Mouse (Mus musculus): ENCODE results near the gene Pde4a.
"Not testable (repeated sequence)": the region's sequence is repeated elsewhere in the genome, so short reads cannot be mapped to it uniquely, and the experiment has no call there.

Pde4a gene

DNA sequence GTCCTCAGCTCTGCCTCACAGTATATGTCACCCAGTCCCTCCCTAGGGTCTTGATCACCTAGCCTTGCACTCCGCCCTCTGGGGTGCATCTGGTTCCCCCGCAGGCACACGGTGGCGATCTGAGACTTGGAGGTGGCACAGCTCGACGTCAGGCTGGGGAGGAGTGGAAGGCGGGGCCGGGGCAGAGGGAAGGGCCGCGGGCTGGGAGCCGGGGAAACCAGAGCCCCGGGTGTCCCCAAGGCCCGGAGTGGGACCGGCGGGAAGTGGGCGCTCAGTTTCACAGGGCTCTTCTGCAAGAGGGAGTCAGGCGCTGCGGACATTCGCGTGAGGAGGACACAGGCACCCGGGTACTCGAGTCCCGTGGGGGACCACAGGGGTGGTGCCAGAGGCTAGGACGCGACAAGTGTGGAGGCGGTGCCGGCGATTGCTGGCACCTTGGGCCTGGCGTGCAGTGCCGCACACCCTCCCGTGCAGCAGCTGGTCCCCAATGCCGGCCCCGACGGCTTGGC, 18.4 kb downstream of the Pde4a start:
- peak; percentile 62 to 78 for DNase-seq

GRCm38 (mm10) chr9:21184733-21185132, 19.2 kb downstream of the Pde4a start:
- DNase-seq: peak; percentile 67 to 80

GRCm38 (mm10) chr9:21185436-21185835, 19.9 kb downstream of the Pde4a start:
- peak; percentile 30 to 33 for DNase-seq

GRCm38 (mm10) chr9:21189905-21190304, 24.4 kb downstream of the Pde4a start:
- peak in 1 of 2 experiments; percentile 41 for DNase-seq

GRCm38 (mm10) chr9:21190670-21191069, 25.2 kb downstream of the Pde4a start:
- no peak for DNase-seq

DNA sequence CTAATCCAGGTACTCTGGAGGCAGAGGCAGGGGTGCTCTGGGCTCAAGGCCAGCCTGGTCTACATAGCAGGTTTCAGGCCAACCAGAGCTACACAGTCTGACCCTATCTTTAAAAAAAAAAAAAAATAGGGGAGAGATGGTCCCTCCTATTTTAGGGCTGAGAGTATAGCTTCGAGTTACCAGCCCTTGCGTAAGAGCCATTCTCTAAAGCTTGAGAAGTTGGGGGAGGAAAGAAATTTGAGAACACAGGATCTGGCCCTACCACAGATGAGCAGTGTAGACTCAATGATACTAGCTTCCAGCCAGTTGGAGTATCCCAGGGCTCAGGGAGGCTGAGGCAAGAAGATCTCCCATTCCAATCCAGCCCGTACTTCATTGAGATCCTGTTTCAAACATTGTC, 28.3 kb downstream of the Pde4a start:
- no peak for DNase-seq

DNA sequence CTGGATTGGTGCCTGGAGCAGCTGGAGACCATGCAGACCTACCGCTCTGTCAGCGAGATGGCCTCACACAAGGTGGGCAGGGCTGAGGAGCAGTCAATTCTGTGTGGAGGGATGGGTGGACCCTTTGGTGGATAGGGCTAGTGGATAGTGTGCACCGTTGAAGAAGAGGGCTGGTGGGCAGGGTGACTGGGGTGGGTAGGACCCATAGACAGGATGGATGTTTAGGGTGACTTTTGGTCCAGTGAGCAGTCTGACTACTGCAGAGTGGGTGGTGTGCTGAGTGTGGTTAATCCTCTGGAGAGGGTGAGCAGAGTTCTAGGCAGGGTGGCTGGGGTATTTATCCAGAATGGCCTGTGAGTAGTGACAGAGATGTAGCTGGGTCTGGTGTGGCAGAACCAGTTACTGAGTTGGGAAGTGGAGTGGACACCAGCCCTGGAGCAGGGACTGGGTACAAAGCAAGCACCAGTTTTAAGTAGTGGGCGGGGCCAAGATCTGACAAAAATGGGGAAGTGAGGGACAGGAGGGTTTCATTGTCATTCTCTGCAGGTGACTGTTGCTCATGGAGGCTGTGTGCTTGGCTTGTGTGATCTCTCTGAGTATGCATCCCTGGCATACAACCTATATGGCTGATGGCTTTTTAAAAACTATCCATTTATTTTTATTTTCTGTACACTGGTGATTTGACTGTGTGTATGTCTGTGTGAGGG, 29.4 kb downstream of the Pde4a start:
- DNase-seq: no peak

DNA sequence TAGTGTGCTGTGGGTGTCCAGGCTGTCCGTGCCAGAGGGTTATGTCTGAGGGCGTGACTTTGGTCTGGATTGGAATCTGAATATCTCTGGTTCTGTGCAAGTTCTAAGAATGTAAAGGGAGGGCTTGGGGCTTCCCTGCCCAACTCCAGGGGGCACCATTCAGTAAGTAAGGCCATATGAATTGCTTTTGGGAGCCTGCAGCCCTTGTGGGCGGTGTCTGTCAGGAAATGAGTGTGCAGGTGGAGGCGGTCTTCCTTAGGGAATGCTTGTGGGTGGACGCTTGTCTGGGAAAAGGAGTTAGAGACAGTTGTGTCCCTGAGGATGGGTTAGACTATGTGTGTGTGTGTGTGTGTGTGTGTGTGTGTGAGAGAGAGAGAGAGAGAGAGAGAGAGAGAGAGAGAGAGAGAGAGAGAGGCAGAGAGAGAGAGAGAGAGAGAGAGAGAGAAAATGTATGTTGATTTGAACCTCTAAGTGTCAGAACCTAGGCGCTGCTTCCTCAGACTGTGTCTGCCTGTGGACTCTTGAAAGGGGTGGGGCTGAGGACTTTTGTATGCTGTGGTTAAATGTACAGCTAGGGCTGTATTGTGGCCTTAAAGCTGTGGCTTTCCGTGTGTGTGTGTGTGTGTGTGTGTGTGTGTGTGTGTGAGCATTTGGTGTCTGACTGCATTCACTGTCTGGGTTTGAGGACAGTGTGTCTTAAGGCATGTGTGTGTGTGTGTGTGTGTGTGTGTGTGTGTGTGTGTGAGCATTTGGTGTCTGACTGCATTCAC, 30.4 kb downstream of the Pde4a start:
- not testable (repeated sequence) for DNase-seq

DNA sequence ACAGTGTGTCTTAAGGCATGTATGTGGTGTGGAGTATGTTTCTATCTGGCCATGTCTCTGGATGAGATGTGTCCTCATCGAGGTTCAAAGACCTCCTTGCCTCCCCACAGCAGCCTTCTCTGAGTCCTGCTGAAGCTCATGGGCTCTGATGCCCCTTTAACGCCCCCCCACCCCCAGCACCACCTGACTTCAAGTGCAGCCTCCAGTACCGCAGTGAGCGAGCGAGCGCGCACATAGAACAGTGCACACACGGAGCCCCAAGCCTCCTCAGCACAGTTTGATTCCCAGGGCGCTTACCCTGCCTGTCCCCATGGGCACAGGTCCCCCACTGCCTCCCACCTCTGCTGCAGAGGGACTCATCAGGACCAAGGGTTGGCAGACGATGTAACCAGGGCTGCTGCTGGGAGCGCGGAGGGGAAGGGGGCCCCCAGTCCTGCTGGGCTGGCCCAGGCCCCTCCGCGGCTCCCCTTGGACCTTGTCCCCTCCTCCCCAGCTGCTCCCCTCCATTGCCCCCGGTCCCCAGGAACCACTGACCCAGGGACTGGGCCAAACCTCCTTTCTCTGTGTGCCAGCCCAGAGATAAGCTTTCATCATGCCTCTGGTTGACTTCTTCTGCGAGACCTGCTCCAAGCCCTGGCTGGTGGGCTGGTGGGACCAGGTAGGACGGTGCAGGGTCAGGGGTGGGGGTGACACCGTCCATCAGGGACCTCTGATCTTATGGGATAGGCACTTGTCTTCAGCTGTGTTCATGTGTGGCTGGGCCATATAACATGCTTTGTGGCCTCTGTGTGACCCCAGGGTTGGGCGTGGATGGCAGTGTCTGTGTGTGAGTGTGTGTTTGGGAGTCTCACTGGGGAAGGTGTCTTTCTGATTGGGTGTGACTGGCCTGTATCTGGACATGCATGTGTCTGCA, 31.3 kb downstream of the Pde4a start:
- no peak for DNase-seq

GRCm38 (mm10) chr9:21197981-21198380, 32.5 kb downstream of the Pde4a start:
- DNase-seq: no peak

- no peak for DNase-seq
Measured at GRCm38 (mm10) chr9:21198960-21199359, 33.4 kb downstream of the Pde4a start.

DNA sequence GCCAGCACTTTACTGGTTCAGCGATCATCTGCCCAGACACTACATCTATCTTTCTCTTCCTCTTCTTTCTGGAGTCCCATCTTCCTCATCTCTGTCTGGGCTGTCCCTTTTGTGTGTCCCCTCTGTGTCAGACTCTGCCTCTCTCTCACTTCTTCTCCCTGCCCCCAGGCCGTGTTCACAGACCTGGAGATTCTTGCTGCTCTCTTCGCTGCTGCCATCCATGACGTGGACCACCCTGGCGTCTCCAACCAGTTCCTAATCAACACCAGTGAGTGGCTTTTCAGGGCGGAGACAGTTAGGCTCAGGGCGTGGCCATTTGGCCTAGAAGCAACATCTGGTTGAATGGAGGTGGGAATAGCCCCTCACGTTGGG, 38.6 kb downstream of the Pde4a start:
- no peak for DNase-seq

DNA sequence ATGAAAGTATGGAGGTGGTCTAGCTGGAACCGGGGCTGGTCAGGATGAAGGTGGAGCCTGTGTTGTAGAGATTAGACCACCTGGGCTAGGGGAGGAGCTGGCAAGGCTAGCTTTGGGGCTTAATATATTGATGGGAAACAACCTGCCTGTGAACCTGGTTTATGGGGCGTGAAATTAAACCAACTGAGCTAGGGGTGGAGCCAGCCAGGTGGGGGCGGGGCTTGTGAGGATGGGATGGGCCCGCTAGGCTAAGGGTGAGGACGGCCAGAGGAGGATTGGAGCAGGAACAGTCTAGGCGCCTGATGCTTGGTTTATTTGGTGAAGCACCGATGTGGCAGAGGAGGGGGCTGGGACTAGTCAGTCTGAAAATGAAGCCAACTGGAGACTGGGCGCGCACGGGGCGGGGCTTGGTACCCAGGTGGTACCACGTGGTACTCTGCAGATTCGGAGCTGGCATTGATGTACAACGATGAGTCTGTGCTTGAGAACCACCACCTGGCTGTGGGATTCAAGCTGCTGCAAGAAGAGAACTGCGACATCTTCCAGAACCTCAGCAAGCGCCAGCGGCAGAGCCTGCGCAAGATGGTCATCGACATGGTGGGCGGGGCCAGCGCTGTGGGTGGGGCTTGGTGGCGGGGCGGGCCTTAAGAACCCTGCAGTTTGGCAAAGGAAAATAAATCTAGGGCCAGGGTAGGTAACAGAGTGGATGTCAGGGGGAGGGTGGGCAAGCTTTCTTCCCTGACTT, 39.2 kb downstream of the Pde4a start:
- peak; percentile 63 to 81 for DNase-seq

GRCm38 (mm10) chr9:21206848-21207247, 41.3 kb downstream of the Pde4a start:
- DNase-seq: no peak

- DNase-seq: no peak
Measured at GRCm38 (mm10) chr9:21208626-21209025, 43.1 kb downstream of the Pde4a start.

- DNase-seq: peak in 1 of 2 experiments; percentile 44
Measured at GRCm38 (mm10) chr9:21210821-21211220, 45.3 kb downstream of the Pde4a start.

GRCm38 (mm10) chr9:21211624-21212023, 46.1 kb downstream of the Pde4a start:
- no peak for DNase-seq

GRCm38 (mm10) chr9:21213617-21214190, 48.2 kb downstream of the Pde4a start:
- DNase-seq: peak in 1 of 2 experiments; percentile 41

- no peak for DNase-seq
Measured at GRCm38 (mm10) chr9:21216050-21216841, 50.7 kb downstream of the Pde4a start.

- DNase-seq: peak in 1 of 2 experiments; percentile 42
Measured at GRCm38 (mm10) chr9:21219820-21220219, 54.3 kb downstream of the Pde4a start.

Measured in kidney, postnatal 36 days (tissue).